Mouse (Mus musculus) left cerebral cortex, postnatal 36 days (tissue): ENCODE results near the gene Pnisr. TPM values are rescaled to one million over a fixed set of nuclear protein-coding genes. Genes with fewer than 3 reads are reported as not detected.

Experiments
- DNase-seq, 2 experiments: peaks; one replicate each; pipeline ENCODE4 v3.0.0; 2021 to 2022; ENCODE audit warnings: low spot score in 2 of 2, mixed read lengths in 1 of 2
- intact Hi-C: fragments of 180-260 bp; cut with DNase I; formaldehyde crosslinking; loops from one replicate; pipeline ENCODE4 v1.15.1; 2025
- total RNA-seq, 2 experiments: library from RNA; stranded (reverse); gene quantifications; 2 replicates each; pipeline ENCODE4 v1.2.3; 2021

The Pnisr gene
- total RNA-seq = 100 to 1,000 TPM; 123 to 247 TPM

- intact Hi-C loops = loop anchor here (10.0 kb wide), 1 partner anchor 107 kb away; no protein-coding TSS in a partner anchor
- peak; percentile 91 to 94 for DNase-seq
Observed at GRCm38 (mm10) chr4:21847481-21848286, at the start of gene Pnisr. Gene Pnisr, plus strand, starts transcription at chr4:21847583.

- intact Hi-C loops = no loop called here
Observed at GRCm38 (mm10) chr4:21801013-21801412, 46.4 kb upstream of the Pnisr start.

GRCm38 (mm10) chr4:21801620-21802019, 45.8 kb upstream of the Pnisr start:
- no peak for DNase-seq
- intact Hi-C loops = no loop called here

More at GRCm38 (mm10) chr4:21801013-21801412, 46.4 kb upstream of the Pnisr start:
- no peak for DNase-seq

GRCm38 (mm10) chr4:21807204-21807603, 40.2 kb upstream of the Pnisr start:
- no peak for DNase-seq
- intact Hi-C loops = no loop called here

GRCm38 (mm10) chr4:21810608-21811007, 36.8 kb upstream of the Pnisr start:
- DNase-seq = no peak
- intact Hi-C loops = loop anchor here (5.0 to 10.0 kb wide), 3 partner anchors 83 to 366 kb away; partner anchors contain the start of gene Ccnc

GRCm38 (mm10) chr4:21812635-21813034, 34.7 kb upstream of the Pnisr start:
- intact Hi-C loops = loop anchor here (5.0 to 10.0 kb wide), 3 partner anchors 85 to 368 kb away; partner anchors contain the start of gene Ccnc
- no peak for DNase-seq

GRCm38 (mm10) chr4:21814029-21814428, 33.4 kb upstream of the Pnisr start:
- peak in 1 of 2 experiments; percentile 25 for DNase-seq
- intact Hi-C loops = loop anchor here (5.0 to 10.0 kb wide), 3 partner anchors 87 to 369 kb away; partner anchors contain the start of gene Ccnc

GRCm38 (mm10) chr4:21826616-21827015, 20.8 kb upstream of the Pnisr start:
- intact Hi-C loops = no loop called here
- DNase-seq = no peak

- intact Hi-C loops = no loop called here
- DNase-seq = no peak
Observed at GRCm38 (mm10) chr4:21832844-21833243, 14.5 kb upstream of the Pnisr start.

- intact Hi-C loops = loop anchor here (10.0 kb wide), 1 partner anchor 107 kb away; no protein-coding TSS in a partner anchor
- DNase-seq = peak; percentile 88 to 89
Observed at GRCm38 (mm10) chr4:21848287-21848630, 876 bp downstream of the Pnisr start.

- intact Hi-C loops = no loop called here
- no peak for DNase-seq
Observed at GRCm38 (mm10) chr4:21857481-21857880, 10.1 kb downstream of the Pnisr start.

- intact Hi-C loops = no loop called here
- no peak for DNase-seq
Observed at GRCm38 (mm10) chr4:21865226-21865625, 17.8 kb downstream of the Pnisr start.

GRCm38 (mm10) chr4:21878776-21879175, 31.4 kb downstream of the Pnisr start:
- intact Hi-C loops = loop anchor here (5.0 to 10.0 kb wide), 2 partner anchors 54 to 116 kb away; partner anchors contain the start of gene Faxc
- DNase-seq = no peak

GRCm38 (mm10) chr4:21879565-21880220, 32.3 kb downstream of the Pnisr start, which contains the start of gene Coq3:
Gene Coq3, plus strand, starts transcription at chr4:21879673.
- intact Hi-C loops = loop anchor here (5.0 to 10.0 kb wide), 3 partner anchors 53 to 115 kb away; partner anchors contain the start of gene Faxc

GRCm38 (mm10) chr4:21882806-21883205, 35.4 kb downstream of the Pnisr start:
- intact Hi-C loops = loop anchor here (5.0 kb wide), 1 partner anchor 69 kb away; no protein-coding TSS in a partner anchor
- no peak for DNase-seq

More at GRCm38 (mm10) chr4:21879565-21880220, 32.3 kb downstream of the Pnisr start, which contains the start of gene Coq3:
- DNase-seq = peak; percentile 85 to 87

- no peak for DNase-seq
- intact Hi-C loops = no loop called here
Observed at GRCm38 (mm10) chr4:21885831-21886230, 38.4 kb downstream of the Pnisr start.
